Mouse (Mus musculus): ENCODE results near the gene Pigz. TPM values are rescaled to one million over a fixed set of nuclear protein-coding genes. Genes with fewer than 3 reads are reported as not detected.

Gene Pigz
- total RNA-seq, 2 experiments from 2014 or later, result 1.7 to 3.3 TPM

GRCm38 (mm10) chr16:31979501-31979900 lies 45.9 kb downstream of the Pigz start:
- intact Hi-C loops (cut with DNase I), result no loop called here
- DNase-seq (ENCODE audit: low spot score), result no peak

GRCm38 (mm10) chr16:31980946-31981345 lies 47.3 kb downstream of the Pigz start:
- intact Hi-C loops (cut with DNase I), result no loop called here
- DNase-seq (ENCODE audit: low spot score), result no peak

GRCm38 (mm10) chr16:31992039-31992438 lies 58.4 kb downstream of the Pigz start:
- no peak for DNase-seq (ENCODE audit: low spot score)

GRCm38 (mm10) chr16:31993195-31993594 lies 59.5 kb downstream of the Pigz start:
- DNase-seq (ENCODE audit: low spot score), result no peak
- intact Hi-C loops (cut with DNase I), result no loop called here

More at GRCm38 (mm10) chr16:31992039-31992438, 58.4 kb downstream of the Pigz start:
- intact Hi-C loops (cut with DNase I), result no loop called here

GRCm38 (mm10) chr16:31993946-31994345 lies 60.3 kb downstream of the Pigz start:
- intact Hi-C loops (cut with DNase I), result no loop called here

More at GRCm38 (mm10) chr16:31993946-31994345, 60.3 kb downstream of the Pigz start:
- DNase-seq (ENCODE audit: low spot score), result no peak

Small RNA genes lying within 50 kb of the gene (microRNA-seq; reads per million reads assigned to microRNA genes)
- not detected for gene Gm26269

Other genes starting within 250 kb of the Pigz start
- under 1 TPM in 1 of 2 experiments, not detected in 1; 0.10 TPM for gene Meltf, start 55.0 kb upstream of the Pigz start, total RNA-seq (2021)
- 10 to 100 TPM; 81.8 to 82.0 TPM for gene 0610012G03Rik, start 14.6 kb downstream of the Pigz start, total RNA-seq (2021)
- gene Ncbp2, start 14.7 kb downstream of the Pigz start, total RNA-seq (2021), result 10 to 100 TPM; 21.4 to 25.5 TPM
- 10 to 100 TPM; 11.9 to 13.3 TPM for gene Senp5, start 69.4 kb downstream of the Pigz start, total RNA-seq (2021)
- 10 to 100 TPM; 24.7 to 27.7 TPM for gene Pak2, start 145.5 kb downstream of the Pigz start, total RNA-seq (2021)
- gene Pigx, start 165.9 kb downstream of the Pigz start, total RNA-seq (2021), result 10 to 100 TPM; 19.2 to 21.9 TPM
- gene Cep19, start 165.9 kb downstream of the Pigz start, total RNA-seq (2021), result 10 to 100 TPM in 1 of 2 experiments, 1 to 10 TPM in 1; 8.9 to 10.9 TPM
- gene Nrros, start 231.7 kb downstream of the Pigz start, total RNA-seq (2021), result 1 to 10 TPM; 5.3 to 5.6 TPM
- not detected for gene Bex6, start 246.0 kb downstream of the Pigz start, total RNA-seq (2021)

All from heart, postnatal 25 days (tissue).